Mouse (Mus musculus): Measurements from ENCODE around the gene Cartpt.

- TF ChIP-seq CTCF (IDR thresholded peaks at IDR 0.05; ENCODE audit: low read depth) = no peak
- no peak for TF ChIP-seq EP300 (IDR thresholded peaks at IDR 0.05; ENCODE audit: low read depth)
Observed at GRCm38 (mm10) chr13:99915632-99916031, 14.7 kb upstream of the Cartpt start.
